Mouse (Mus musculus): Measurements from ENCODE around the gene Rsl24d1.
"Not testable (repeated sequence)": the region's sequence is repeated elsewhere in the genome, so short reads cannot be mapped to it uniquely, and the experiment has no call there.

- not testable (repeated sequence) for TF ChIP-seq CTCF (conservative IDR thresholded peaks at IDR 0.05; ENCODE audit: insufficient read depth, insufficient read length, low read depth, low read length); POLR2A (IDR thresholded peaks at IDR 0.05; ENCODE audit: low read depth, low read length)
Measured at GRCm38 (mm10) chr9:73079349-73079748, 33.9 kb upstream of the Rsl24d1 start.
